Mouse (Mus musculus) ES-E14 (cell line): ENCODE data around the gene Prdx1.

Source experiments
- CHD2 ChIP-seq: IDR thresholded peaks from 2 replicates; pipeline ENCODE4 v1.6.1; 2014; ENCODE audit warnings: mild to moderate bottlenecking, low read depth, low read length, inconsistent platforms
- HCFC1 ChIP-seq: IDR thresholded peaks from 2 replicates; pipeline ENCODE4 v1.6.1; 2012; ENCODE audit warnings: low read length, inconsistent platforms, borderline replicate concordance; ENCODE audit not compliant: insufficient read depth
- MAFK ChIP-seq: IDR thresholded peaks from 2 replicates; pipeline ENCODE4 v1.6.1; 2014; ENCODE audit warnings: mild to moderate bottlenecking, low read depth, low read length, inconsistent platforms; ENCODE audit not compliant: insufficient read depth
- ZNF384 ChIP-seq: IDR thresholded peaks from 2 replicates; pipeline ENCODE4 v1.6.1; 2012; ENCODE audit warnings: low read depth, low read length, inconsistent platforms

GRCm38 (mm10) chr4:116749750-116750149 lies 64.4 kb downstream of the Prdx1 start:
- TF ChIP-seq CHD2, result no peak
- TF ChIP-seq ZNF384, result no peak
- TF ChIP-seq MAFK, result no peak
- no peak for TF ChIP-seq HCFC1
